Mouse (Mus musculus) liver, adult 2 months (tissue): Measurements from ENCODE around the gene E2f8. TPM values are rescaled to one million over a fixed set of nuclear protein-coding genes. Genes with fewer than 3 reads are reported as not detected.

ENCODE experiments used
- DNase-seq: peaks from one replicate; pipeline ENCODE4 v3.0.0-alpha.2; 2011; ENCODE audit warnings: low read depth, low spot score; ENCODE audit errors: extremely low read depth
- H3K27ac ChIP-seq: fragments of 200-500 bp; replicated peaks from 2 replicates; pipeline ENCODE4 v1.5.1; 2012; ENCODE audit warnings: low read depth, mild to moderate bottlenecking, control low read depth, inconsistent platforms, low read length; ENCODE audit not compliant: insufficient read depth
- H3K27me3 ChIP-seq: fragments of 200-500 bp; 2 replicates; pipeline ENCODE4 v1.6.1; 2012; ENCODE audit warnings: mild to moderate bottlenecking, moderate library complexity, low read length, inconsistent platforms; ENCODE audit not compliant: control insufficient read depth, insufficient read depth
- H3K36me3 ChIP-seq: fragments of 200-500 bp; 2 replicates; pipeline ENCODE4 v1.6.1; 2012; ENCODE audit warnings: low read length, inconsistent platforms; ENCODE audit not compliant: control insufficient read depth, insufficient read depth
- H3K4me1 ChIP-seq: fragments of 200-500 bp; 2 replicates; pipeline ENCODE4 v1.6.1; 2011; ENCODE audit warnings: low read length; ENCODE audit not compliant: control insufficient read depth, insufficient read depth
- H3K4me3 ChIP-seq: fragments of 200-500 bp; 2 replicates; pipeline ENCODE4 v1.5.1; 2011; ENCODE audit warnings: low read depth, mild to moderate bottlenecking, control low read depth, low read length, moderate library complexity; ENCODE audit not compliant: insufficient read depth
- H3K79me2 ChIP-seq: fragments of 200-500 bp; 2 replicates; pipeline ENCODE4 v1.6.1; 2012; ENCODE audit warnings: inconsistent platforms, mild to moderate bottlenecking, low read length, moderate library complexity; ENCODE audit not compliant: control insufficient read depth, insufficient read depth
- H3K9ac ChIP-seq: fragments of 200-500 bp; 2 replicates; pipeline ENCODE4 v1.6.1; 2012; ENCODE audit warnings: low read depth, mild to moderate bottlenecking, control low read depth, inconsistent platforms, low read length
- CTCF ChIP-seq: fragments of 200-500 bp; IDR thresholded peaks from 2 replicates; pipeline ENCODE4 v1.5.1; 2011; ENCODE audit warnings: low read depth, low read length, control low read depth
- POLR2A ChIP-seq: fragments of 200-500 bp; IDR thresholded peaks from 2 replicates; pipeline ENCODE4 v1.6.1; 2011; ENCODE audit warnings: low read length, control low read depth; ENCODE audit not compliant: insufficient read depth; ENCODE audit errors: extremely low read depth
- WGBS: fragments of 180-500 bp; shearing (Covaris S2); methylation state at CpG from one replicate; pipeline ENCODE4 v1.1.7; 2018; 5-methylcytosine and 5-hydroxymethylcytosine counted together
- polyA plus RNA-seq: library from polyadenylated mRNA; depleted of rRNA; stranded (reverse); fragments of >200 nt; gene quantifications from 2 replicates; pipeline ENCODE4 v1.2.3, GENCODE M21; 2012
- total RNA-seq: library from RNA; depleted of rRNA; stranded (reverse); fragments of >200 nt; gene quantifications from 2 replicates; pipeline ENCODE4 v1.2.3, GENCODE M21; 2014

Gene E2f8
- total and polyA plus RNA-seq, 2 experiments: 0.83 to 2.6 TPM

DNA sequence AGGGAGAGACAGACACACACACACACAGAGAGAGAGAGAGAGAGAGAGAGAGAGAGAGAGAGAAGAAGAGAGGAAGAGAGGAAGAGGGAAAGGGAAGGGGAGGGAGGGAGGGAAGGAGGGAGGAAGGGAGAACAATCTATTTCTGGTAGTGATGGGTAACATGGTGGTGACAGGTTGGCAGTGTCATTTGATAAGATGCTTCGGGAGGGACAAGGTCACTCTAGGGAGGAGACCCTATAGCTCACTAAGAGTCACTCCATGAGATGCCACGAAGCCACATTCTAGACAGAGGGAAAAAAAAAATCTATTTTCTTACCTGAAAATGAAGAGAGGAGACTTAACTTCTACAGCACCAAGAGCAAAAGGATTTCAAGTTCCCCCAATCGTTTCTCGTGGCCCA, 14.7 kb upstream of the E2f8 start:
- Histone ChIP-seq H3K27me3 (no peaks in the 10 kb centered on the region), H3K4me3 (no peak overlapping the region), H3K79me2 (no peaks in the 10 kb centered on the region), H3K4me1 (no peaks in the 10 kb centered on the region; the same call in 1 of the 2 replicates), H3K36me3 (no peaks in the 10 kb centered on the region), H3K9ac (no peak overlapping the region), H3K27ac (no peak overlapping the region)
- WGBS: 67% methylated on average over 4 of the region's 4 CpGs
- TF ChIP-seq POLR2A (no peak), CTCF (no peak)
- no peak for DNase-seq

- TF ChIP-seq POLR2A: no peak
- no peak for TF ChIP-seq CTCF
- 96% methylated on average over 4 of the region's 4 CpGs for WGBS
- Histone ChIP-seq H3K27me3 (no peaks in the 10 kb centered on the region), H3K4me1 (no peaks in the 10 kb centered on the region; the same call in 1 of the 2 replicates), H3K27ac (no peak overlapping the region), H3K9ac (no peak overlapping the region), H3K36me3 (no peaks in the 10 kb centered on the region), H3K79me2 (no peaks in the 10 kb centered on the region), H3K4me3 (no peak overlapping the region)
- DNase-seq: no peak
Measured at GRCm38 (mm10) chr7:48895475-48895874, 14.1 kb upstream of the E2f8 start.

DNA sequence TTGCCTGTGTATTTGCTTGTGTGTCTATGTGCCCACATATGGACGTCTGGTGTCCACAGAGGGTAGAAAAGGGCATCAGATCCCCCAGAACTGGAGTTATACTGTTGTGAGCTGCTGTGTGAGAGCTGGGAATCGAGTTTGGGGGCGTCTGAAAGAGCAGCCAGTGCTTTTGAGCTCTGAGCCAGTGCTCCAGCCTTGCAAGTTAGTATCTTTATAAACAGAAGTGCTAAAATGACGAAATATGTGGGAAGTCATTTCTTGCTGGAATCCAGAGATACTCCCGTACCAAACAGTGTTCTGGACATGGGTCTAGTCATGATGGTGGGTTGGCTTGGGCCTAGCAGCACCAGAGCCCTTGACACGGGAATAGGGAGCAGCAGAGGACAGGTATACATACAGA, 13.4 kb upstream of the E2f8 start:
- Histone ChIP-seq H3K27me3 (no peaks in the 10 kb centered on the region), H3K4me3 (no peak overlapping the region), H3K4me1 (no peaks in the 10 kb centered on the region), H3K36me3 (no peaks in the 10 kb centered on the region), H3K9ac (no peak overlapping the region), H3K79me2 (no peaks in the 10 kb centered on the region), H3K27ac (no peak overlapping the region)
- 71% methylated on average over 6 of the region's 6 CpGs for WGBS
- TF ChIP-seq POLR2A (no peak), CTCF (no peak)
- no peak for DNase-seq

GRCm38 (mm10) chr7:48894152-48894551, 12.8 kb upstream of the E2f8 start:
- Histone ChIP-seq H3K79me2 (no peaks in the 10 kb centered on the region), H3K27me3 (no peaks in the 10 kb centered on the region), H3K4me1 (no peaks in the 10 kb centered on the region), H3K27ac (no peak overlapping the region), H3K4me3 (no peak overlapping the region), H3K9ac (no peak overlapping the region), H3K36me3 (no peaks in the 10 kb centered on the region)
- 0% methylated on average over 6 of the region's 6 CpGs for WGBS
- no peak for DNase-seq
- peak; percentile 87 for TF ChIP-seq CTCF
- TF ChIP-seq POLR2A: no peak

GRCm38 (mm10) chr7:48893093-48893492, 11.7 kb upstream of the E2f8 start:
- Histone ChIP-seq H3K27ac (no peak overlapping the region), H3K36me3 (no peaks in the 10 kb centered on the region), H3K79me2 (no peaks in the 10 kb centered on the region), H3K4me3 (no peak overlapping the region), H3K27me3 (no peaks in the 10 kb centered on the region), H3K4me1 (no peaks in the 10 kb centered on the region), H3K9ac (no peak overlapping the region)
- no peak for DNase-seq
- 79% methylated on average over 7 of the region's 7 CpGs for WGBS
- TF ChIP-seq CTCF: no peak
- no peak for TF ChIP-seq POLR2A

- Histone ChIP-seq H3K27ac (no peak overlapping the region), H3K4me1 (no peaks in the 10 kb centered on the region), H3K27me3 (no peaks in the 10 kb centered on the region), H3K79me2 (no peaks in the 10 kb centered on the region), H3K9ac (no peak overlapping the region), H3K4me3 (no peak overlapping the region), H3K36me3 (no peaks in the 10 kb centered on the region)
- 84% methylated on average over 5 of the region's 5 CpGs for WGBS
- no peak for DNase-seq
- TF ChIP-seq CTCF (no peak), POLR2A (no peak)
Measured at GRCm38 (mm10) chr7:48891029-48891428, 9.6 kb upstream of the E2f8 start.
